Mouse (Mus musculus) small intestine, adult 2 months (tissue): Measurements from ENCODE around the gene Lgi1. TPM values are rescaled to one million over a fixed set of nuclear protein-coding genes. Genes with fewer than 3 reads are reported as not detected.

Experiments
- H3K27ac ChIP-seq: fragments of 200-500 bp; 2 replicates; pipeline ENCODE4 v1.5.1; 2012; ENCODE audit warnings: low read depth, low read length, control low read depth, inconsistent platforms; ENCODE audit not compliant: insufficient read depth
- H3K27me3 ChIP-seq: fragments of 200-500 bp; 2 replicates; pipeline ENCODE4 v1.6.1; 2012; ENCODE audit warnings: mild to moderate bottlenecking, moderate library complexity, low read length, inconsistent platforms; ENCODE audit not compliant: control insufficient read depth, insufficient read depth
- H3K36me3 ChIP-seq: fragments of 200-500 bp; 2 replicates; pipeline ENCODE4 v1.6.1; 2012; ENCODE audit warnings: mild to moderate bottlenecking, low read length, control low read depth, inconsistent platforms; ENCODE audit not compliant: control insufficient read depth, insufficient read depth
- H3K4me1 ChIP-seq: fragments of 200-500 bp; 2 replicates; pipeline ENCODE4 v1.6.1; 2012; ENCODE audit warnings: low read length, inconsistent platforms, mixed read lengths; ENCODE audit not compliant: control insufficient read depth, insufficient read depth, insufficient read length
- H3K4me3 ChIP-seq: fragments of 200-500 bp; 2 replicates; pipeline ENCODE4 v1.5.1; 2012; ENCODE audit warnings: low read depth, mild to moderate bottlenecking, control low read depth, inconsistent platforms, low read length, moderate library complexity
- CTCF ChIP-seq: fragments of 200-500 bp; IDR thresholded peaks from 2 replicates; pipeline ENCODE4 v1.5.1; 2012; ENCODE audit warnings: low read depth, mild to moderate bottlenecking, control low read depth, inconsistent platforms, low read length, moderate library complexity, mixed read lengths; ENCODE audit not compliant: insufficient replicate concordance, insufficient read length; ENCODE audit errors: extremely low read depth
- POLR2A ChIP-seq: fragments of 200-500 bp; IDR thresholded peaks from 2 replicates; pipeline ENCODE4 v1.6.1; 2012; ENCODE audit warnings: low read depth, mild to moderate bottlenecking, control low read depth, inconsistent platforms, low read length, moderate library complexity
- WGBS: fragments of 180-500 bp; shearing (Covaris S2); methylation state at CpG from one replicate; pipeline ENCODE4 v1.1.7; 2018; 5-methylcytosine and 5-hydroxymethylcytosine counted together
- polyA plus RNA-seq: library from polyadenylated mRNA; depleted of rRNA; stranded (reverse); fragments of >200 nt; gene quantifications from 2 replicates; pipeline ENCODE4 v1.2.3, GENCODE M21; 2012; rRNA removed

Lgi1 gene
- polyA plus RNA-seq, 1 experiment, result not detected

GRCm38 (mm10) chr19:38359287-38359686, 95.0 kb downstream of the Lgi1 start:
- Histone ChIP-seq H3K27ac (peak overlapping the region; percentile 92), H3K36me3 (no peaks in the 10 kb centered on the region), H3K27me3 (no peaks in the 10 kb centered on the region), H3K4me1 (peaks cover 27% of the 10 kb centered on the region; the same call in 1 of the 2 replicates), H3K4me3 (no peak overlapping the region)
- 73% methylated on average over 1 of the region's 1 CpGs for WGBS
- TF ChIP-seq CTCF (no peak), POLR2A (no peak)

Other genes with a start within 250 kb of the Lgi1 start
- gene Myof, start 221.0 kb upstream of the Lgi1 start, polyA plus RNA-seq, result 4.8 and 4.9 TPM in 2 replicates
- 0.56 and 0.84 TPM in 2 replicates for gene Cep55, start 209.5 kb upstream of the Lgi1 start, polyA plus RNA-seq
- 5.5 and 7.1 TPM in 2 replicates for gene Ffar4, start 167.5 kb upstream of the Lgi1 start, polyA plus RNA-seq
- 4.5 and 6.3 TPM in 2 replicates for gene Rbp4, start 139.3 kb upstream of the Lgi1 start, polyA plus RNA-seq
- not detected in 2 replicates for gene Pde6c, start 131.8 kb upstream of the Lgi1 start, polyA plus RNA-seq
- gene Fra10ac1, start 40.4 kb upstream of the Lgi1 start, polyA plus RNA-seq, result 0.69 and 2.2 TPM in 2 replicates
- gene Slc35g1, start 131.4 kb downstream of the Lgi1 start, polyA plus RNA-seq, result 25.1 and 36.9 TPM in 2 replicates
- gene Plce1, start 216.6 kb downstream of the Lgi1 start, polyA plus RNA-seq, result 1.6 and 2.6 TPM in 2 replicates